Mouse (Mus musculus): ENCODE measurements around the gene Chst3. TPM values are rescaled to one million over a fixed set of nuclear protein-coding genes. Genes with fewer than 3 reads are reported as not detected.
"Not testable (repeated sequence)": the region's sequence is repeated elsewhere in the genome, so short reads cannot be mapped to it uniquely, and the experiment has no call there.

Gene Chst3
- polyA plus RNA-seq, 1 experiment from 2014 or later: 3.2 TPM

- ATAC-seq (replicated peaks; ENCODE audit: low FRiP score): no peak
- Histone ChIP-seq H3K27ac (ENCODE audit: low read depth, low read length) (no peak overlapping the region), H3K4me3 (ENCODE audit: low read depth, low read length) (no peak overlapping the region), H3K27me3 (ENCODE audit: control insufficient read depth, insufficient read depth, low read length) (no peaks in the 10 kb centered on the region), H3K4me2 (ENCODE audit: low read depth, low read length, severe bottlenecking) (no peak overlapping the region), H3K36me3 (ENCODE audit: control insufficient read depth, insufficient read depth, low read length) (no peaks in the 10 kb centered on the region), H3K9ac (ENCODE audit: low read length) (no peak overlapping the region), H3K9me3 (ENCODE audit: control insufficient read depth, low read length) (no peaks in the 10 kb centered on the region), H3K4me1 (replicated peaks; ENCODE audit: control insufficient read depth, insufficient read depth, low read length) (no peaks in the 10 kb centered on the region)
- 94% methylated on average over 5 of the region's 5 CpGs for WGBS
- no peak for DNase-seq (ENCODE audit: low spot score)
Observed at GRCm38 (mm10) chr10:60243941-60244340, 24.9 kb upstream of the Chst3 start.

- ATAC-seq (replicated peaks; ENCODE audit: low FRiP score): no peak
- Histone ChIP-seq H3K36me3 (ENCODE audit: control insufficient read depth, insufficient read depth, low read length) (no peaks in the 10 kb centered on the region), H3K27ac (ENCODE audit: low read depth, low read length) (no peak overlapping the region), H3K4me2 (ENCODE audit: low read depth, low read length, severe bottlenecking) (no peak overlapping the region), H3K9me3 (ENCODE audit: control insufficient read depth, low read length) (no peaks in the 10 kb centered on the region), H3K4me1 (replicated peaks; ENCODE audit: control insufficient read depth, insufficient read depth, low read length) (no peaks in the 10 kb centered on the region), H3K9ac (ENCODE audit: low read length) (no peak overlapping the region), H3K27me3 (ENCODE audit: control insufficient read depth, insufficient read depth, low read length) (no peaks in the 10 kb centered on the region), H3K4me3 (ENCODE audit: low read depth, low read length) (no peak overlapping the region)
- WGBS: 90% methylated on average over 6 of the region's 6 CpGs
- no peak for DNase-seq (ENCODE audit: low spot score)
Observed at GRCm38 (mm10) chr10:60240416-60240815, 21.4 kb upstream of the Chst3 start.

- no peaks in the 10 kb centered on the region for H3K4me1 ChIP-seq (replicated peaks; ENCODE audit: control insufficient read depth, insufficient read depth, low read length)
- DNase-seq (ENCODE audit: low spot score) (peak; percentile 81), ATAC-seq (replicated peaks; ENCODE audit: low FRiP score) (no peak)
Observed at GRCm38 (mm10) chr10:60237475-60238154, 18.6 kb upstream of the Chst3 start.

GRCm38 (mm10) chr10:60235876-60236275, 16.8 kb upstream of the Chst3 start:
- not testable (repeated sequence) for DNase-seq (ENCODE audit: low spot score); H3K27me3 ChIP-seq (ENCODE audit: control insufficient read depth, insufficient read depth, low read length); ATAC-seq (replicated peaks; ENCODE audit: low FRiP score); H3K9ac ChIP-seq (ENCODE audit: low read length); H3K4me1 ChIP-seq (replicated peaks; ENCODE audit: control insufficient read depth, insufficient read depth, low read length); H3K36me3 ChIP-seq (ENCODE audit: control insufficient read depth, insufficient read depth, low read length); H3K9me3 ChIP-seq (ENCODE audit: control insufficient read depth, low read length); H3K4me3 ChIP-seq (ENCODE audit: low read depth, low read length); H3K4me2 ChIP-seq (ENCODE audit: low read depth, low read length, severe bottlenecking); H3K27ac ChIP-seq (ENCODE audit: low read depth, low read length)
- WGBS: 94% methylated on average over 6 of the region's 6 CpGs

More at GRCm38 (mm10) chr10:60237475-60238154, 18.6 kb upstream of the Chst3 start:
- Histone ChIP-seq H3K9ac (ENCODE audit: low read length) (no peak overlapping the region), H3K27ac (ENCODE audit: low read depth, low read length) (no peak overlapping the region), H3K9me3 (ENCODE audit: control insufficient read depth, low read length) (no peaks in the 10 kb centered on the region), H3K4me2 (ENCODE audit: low read depth, low read length, severe bottlenecking) (no peak overlapping the region), H3K27me3 (ENCODE audit: control insufficient read depth, insufficient read depth, low read length) (no peaks in the 10 kb centered on the region), H3K36me3 (ENCODE audit: control insufficient read depth, insufficient read depth, low read length) (no peaks in the 10 kb centered on the region), H3K4me3 (ENCODE audit: low read depth, low read length) (no peak overlapping the region)
- 60% methylated on average over 10 of the region's 10 CpGs for WGBS

GRCm38 (mm10) chr10:60234006-60234405, 14.9 kb upstream of the Chst3 start:
- no peaks in the 10 kb centered on the region for H3K36me3 ChIP-seq (ENCODE audit: control insufficient read depth, insufficient read depth, low read length)
- H3K9ac ChIP-seq (ENCODE audit: low read length): no peak overlapping the region
- no peaks in the 10 kb centered on the region for H3K27me3 ChIP-seq (ENCODE audit: control insufficient read depth, insufficient read depth, low read length)
- no peak overlapping the region for H3K4me2 ChIP-seq (ENCODE audit: low read depth, low read length, severe bottlenecking)
- no peaks in the 10 kb centered on the region for H3K9me3 ChIP-seq (ENCODE audit: control insufficient read depth, low read length)
- DNase-seq (ENCODE audit: low spot score): no peak
- no peak overlapping the region for H3K27ac ChIP-seq (ENCODE audit: low read depth, low read length)
- 90% methylated on average over 9 of the region's 9 CpGs for WGBS
- no peak for ATAC-seq (replicated peaks; ENCODE audit: low FRiP score)
- H3K4me3 ChIP-seq (ENCODE audit: low read depth, low read length): no peak overlapping the region
- no peaks in the 10 kb centered on the region for H3K4me1 ChIP-seq (replicated peaks; ENCODE audit: control insufficient read depth, insufficient read depth, low read length)

- H3K4me1 ChIP-seq (replicated peaks; ENCODE audit: control insufficient read depth, insufficient read depth, low read length): no peaks in the 10 kb centered on the region
- no peaks in the 10 kb centered on the region for H3K27me3 ChIP-seq (ENCODE audit: control insufficient read depth, insufficient read depth, low read length)
- no peak overlapping the region for H3K9ac ChIP-seq (ENCODE audit: low read length)
- H3K4me3 ChIP-seq (ENCODE audit: low read depth, low read length): no peak overlapping the region
- no peak for ATAC-seq (replicated peaks; ENCODE audit: low FRiP score)
- 71% methylated on average over 6 of the region's 6 CpGs for WGBS
- H3K27ac ChIP-seq (ENCODE audit: low read depth, low read length): no peak overlapping the region
- no peak for DNase-seq (ENCODE audit: low spot score)
- H3K36me3 ChIP-seq (ENCODE audit: control insufficient read depth, insufficient read depth, low read length): no peaks in the 10 kb centered on the region
- no peak overlapping the region for H3K4me2 ChIP-seq (ENCODE audit: low read depth, low read length, severe bottlenecking)
- H3K9me3 ChIP-seq (ENCODE audit: control insufficient read depth, low read length): no peaks in the 10 kb centered on the region
Observed at GRCm38 (mm10) chr10:60230321-60231088, 11.4 kb upstream of the Chst3 start.

GRCm38 (mm10) chr10:60229113-60229512, 10.1 kb upstream of the Chst3 start:
- no peak overlapping the region for H3K9ac ChIP-seq (ENCODE audit: low read length)
- ATAC-seq (replicated peaks; ENCODE audit: low FRiP score) (no peak), DNase-seq (ENCODE audit: low spot score) (no peak)
- no peak overlapping the region for H3K4me2 ChIP-seq (ENCODE audit: low read depth, low read length, severe bottlenecking)
- H3K4me3 ChIP-seq (ENCODE audit: low read depth, low read length): no peak overlapping the region
- WGBS: 91% methylated on average over 6 of the region's 6 CpGs
- H3K36me3 ChIP-seq (ENCODE audit: control insufficient read depth, insufficient read depth, low read length): no peaks in the 10 kb centered on the region
- no peaks in the 10 kb centered on the region for H3K4me1 ChIP-seq (replicated peaks; ENCODE audit: control insufficient read depth, insufficient read depth, low read length)
- no peaks in the 10 kb centered on the region for H3K27me3 ChIP-seq (ENCODE audit: control insufficient read depth, insufficient read depth, low read length)
- no peak overlapping the region for H3K27ac ChIP-seq (ENCODE audit: low read depth, low read length)
- H3K9me3 ChIP-seq (ENCODE audit: control insufficient read depth, low read length): no peaks in the 10 kb centered on the region

GRCm38 (mm10) chr10:60227666-60228065, 8.6 kb upstream of the Chst3 start:
- Histone ChIP-seq H3K36me3 (ENCODE audit: control insufficient read depth, insufficient read depth, low read length) (no peaks in the 10 kb centered on the region), H3K27ac (ENCODE audit: low read depth, low read length) (no peak overlapping the region), H3K9me3 (ENCODE audit: control insufficient read depth, low read length) (no peaks in the 10 kb centered on the region), H3K27me3 (ENCODE audit: control insufficient read depth, insufficient read depth, low read length) (no peaks in the 10 kb centered on the region), H3K4me1 (replicated peaks; ENCODE audit: control insufficient read depth, insufficient read depth, low read length) (no peaks in the 10 kb centered on the region), H3K9ac (ENCODE audit: low read length) (no peak overlapping the region), H3K4me3 (ENCODE audit: low read depth, low read length) (no peak overlapping the region), H3K4me2 (ENCODE audit: low read depth, low read length, severe bottlenecking) (no peak overlapping the region)
- 87% methylated on average over 4 of the region's 4 CpGs for WGBS
- DNase-seq (ENCODE audit: low spot score) (no peak), ATAC-seq (replicated peaks; ENCODE audit: low FRiP score) (no peak)

Data from forebrain, embryonic 11.5 days (tissue).